Mouse (Mus musculus): ENCODE measurements at regions not wholly inside any gene's neighbourhood (a gene's known extent, or its start where the extent isn't known, plus 50 kb on each side); places are given as distances from the start of the nearest gene placed in this dataset.
A peak's percentile ranks its signal among the peaks of the same experiment; 100 is the strongest.

DNA sequence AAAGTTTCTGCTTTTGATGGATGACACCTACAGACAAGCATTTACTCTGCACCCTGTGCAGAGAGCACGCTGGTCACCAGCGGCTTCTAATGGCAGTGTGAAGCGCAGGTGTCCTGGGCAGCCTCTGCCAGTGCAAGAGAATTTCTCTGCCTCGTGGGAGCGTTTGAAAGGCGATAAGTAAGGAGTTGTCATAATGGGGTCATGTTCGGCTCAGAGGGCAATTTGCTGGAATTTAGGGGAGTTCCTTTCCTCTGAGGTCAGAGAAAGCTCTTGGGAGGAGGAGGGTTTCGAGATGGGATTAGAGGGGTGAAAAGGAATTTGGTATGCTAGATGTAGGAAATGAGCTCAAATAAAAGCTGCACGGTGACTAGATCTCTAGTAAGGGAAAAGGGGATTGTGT lies 144.5 kb downstream of the Ttc32 start:
- 0 out of 2 replicates have a peak, but pooled peaks have one; percentile 16 for TF ChIP-seq CTCF (IDR thresholded peaks at IDR 0.05)
- no peak for TF ChIP-seq EP300 (IDR thresholded peaks at IDR 0.05; ENCODE audit: insufficient read depth, low read depth, low read length)
- TF ChIP-seq POLR2A (IDR thresholded peaks at IDR 0.05; ENCODE audit: insufficient read depth, low read depth, low read length): no peak
